Mouse (Mus musculus): ENCODE measurements around the gene Cct4.

Gene Cct4

DNA sequence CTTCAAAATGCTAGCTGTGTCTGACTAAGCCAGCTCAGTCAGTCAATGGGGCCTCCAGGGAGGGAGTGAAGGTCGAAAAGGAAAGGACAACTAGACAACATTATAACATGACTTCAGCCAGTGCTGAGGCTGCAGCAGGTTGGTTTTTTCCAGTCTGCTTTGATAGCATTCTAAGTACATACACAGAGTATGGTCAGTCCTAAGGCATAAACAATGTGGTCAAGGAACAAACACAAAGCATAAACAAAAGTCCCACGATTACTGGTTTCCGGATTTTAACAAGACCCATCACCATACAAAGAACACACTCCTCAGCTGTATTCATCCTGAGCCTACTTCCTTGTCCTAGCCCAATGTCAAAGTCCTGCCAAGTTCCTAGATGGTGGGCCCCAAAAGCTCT is 4.8 kb upstream of the Cct4 start:
- DNase-seq, result no peak

- peak; percentile 80 for DNase-seq
These were observed 3.0 kb upstream of the Cct4 start for GRCm38 (mm10) chr11:22987357-22987756.

- no peak for DNase-seq
These were observed 533 bp upstream of the Cct4 start for GRCm38 (mm10) chr11:22989786-22990185.

GRCm38 (mm10) chr11:22991218-22991835 is 1.0 kb downstream of the Cct4 start:
- no peak for DNase-seq

DNA sequence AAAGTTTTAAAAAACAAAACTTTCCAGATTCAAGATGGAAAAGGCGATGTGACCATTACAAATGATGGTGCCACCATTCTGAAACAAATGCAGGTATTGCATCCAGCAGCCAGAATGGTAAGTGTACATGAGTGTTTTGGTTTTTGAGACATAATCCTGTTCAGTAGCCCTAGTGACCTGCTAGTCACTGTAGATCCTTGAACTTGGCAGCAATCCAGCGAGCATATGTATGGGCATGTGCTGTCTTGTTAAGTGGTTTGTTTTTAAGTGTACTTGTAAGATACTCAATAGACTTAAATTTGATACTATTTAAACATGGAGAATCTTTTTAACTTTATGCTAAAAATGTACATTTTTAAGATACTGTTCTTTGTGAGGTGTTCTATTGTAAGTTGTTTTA is 4.0 kb downstream of the Cct4 start:
- no peak for DNase-seq

- DNase-seq, result no peak
These were observed 5.1 kb downstream of the Cct4 start for GRCm38 (mm10) chr11:22995461-22995860.

DNA sequence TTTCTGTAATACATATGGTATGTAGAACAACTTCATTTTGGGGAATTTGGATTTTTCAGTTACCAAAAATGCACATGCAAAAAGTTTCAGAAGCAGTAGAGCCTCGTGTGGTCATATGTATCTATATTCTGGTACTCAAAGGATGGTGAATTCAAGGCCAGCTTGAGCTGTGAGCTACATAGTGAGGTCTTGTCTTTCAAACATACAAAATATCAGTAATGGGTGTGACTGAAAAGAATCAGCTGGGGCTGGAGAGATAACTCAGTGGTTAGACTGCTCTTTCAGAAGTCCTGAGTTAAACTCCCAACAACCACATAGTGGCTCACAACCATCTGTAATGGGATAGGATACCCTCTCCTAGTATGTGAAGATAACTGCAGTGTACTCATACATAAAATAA is 8.0 kb downstream of the Cct4 start:
- DNase-seq, result no peak

GRCm38 (mm10) chr11:23005276-23005675 is 15.0 kb downstream of the Cct4 start:
- DNase-seq, result no peak

DNA sequence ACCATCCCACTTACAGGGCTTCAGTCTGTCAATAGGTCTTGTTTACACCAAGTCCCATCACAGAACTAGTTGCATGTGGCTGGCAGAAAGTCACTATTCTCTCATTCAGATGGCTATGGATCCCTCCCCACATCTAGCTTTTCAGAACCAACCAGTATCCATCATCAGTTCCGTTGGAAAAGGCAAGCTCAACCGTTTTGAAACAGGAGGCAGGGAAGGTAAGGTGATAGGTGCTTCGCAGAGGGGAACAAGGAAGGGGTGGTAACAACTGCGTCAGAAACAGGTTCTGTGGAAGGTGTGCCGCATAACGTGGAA is 16.8 kb downstream of the Cct4 start:
- DNase-seq, result no peak

- DNase-seq, result peak; percentile 96
These were observed 17.3 kb downstream of the Cct4 start, which contains the start of gene Fam161a for GRCm38 (mm10) chr11:23007481-23008180. Fam161a (plus strand) TSS chr11:23007531.

GRCm38 (mm10) chr11:23008181-23008823 is 18.0 kb downstream of the Cct4 start:
- DNase-seq, result peak; percentile 87

- no peak for DNase-seq
These were observed 18.5 kb downstream of the Cct4 start for GRCm38 (mm10) chr11:23008824-23009200.

DNA sequence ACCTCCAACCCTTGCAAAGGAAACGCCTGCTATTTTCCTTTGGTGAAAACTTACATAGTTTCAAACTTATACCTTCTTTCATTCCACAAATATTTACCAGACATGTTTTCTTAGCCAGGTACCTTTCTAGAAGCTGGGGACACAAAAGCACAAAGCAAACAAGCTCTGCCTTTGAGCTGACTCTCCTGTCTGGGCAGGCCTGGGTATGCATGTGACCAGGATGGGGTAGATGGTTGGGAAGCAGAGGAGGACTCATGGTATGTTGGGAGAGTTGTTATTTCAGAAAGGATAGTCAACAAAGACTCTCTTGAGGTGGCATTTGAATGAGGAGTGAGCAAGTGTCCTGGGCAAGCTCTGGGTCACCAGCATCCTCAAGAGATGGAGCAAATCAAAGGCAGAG is 22.8 kb downstream of the Cct4 start:
- no peak for DNase-seq

DNA sequence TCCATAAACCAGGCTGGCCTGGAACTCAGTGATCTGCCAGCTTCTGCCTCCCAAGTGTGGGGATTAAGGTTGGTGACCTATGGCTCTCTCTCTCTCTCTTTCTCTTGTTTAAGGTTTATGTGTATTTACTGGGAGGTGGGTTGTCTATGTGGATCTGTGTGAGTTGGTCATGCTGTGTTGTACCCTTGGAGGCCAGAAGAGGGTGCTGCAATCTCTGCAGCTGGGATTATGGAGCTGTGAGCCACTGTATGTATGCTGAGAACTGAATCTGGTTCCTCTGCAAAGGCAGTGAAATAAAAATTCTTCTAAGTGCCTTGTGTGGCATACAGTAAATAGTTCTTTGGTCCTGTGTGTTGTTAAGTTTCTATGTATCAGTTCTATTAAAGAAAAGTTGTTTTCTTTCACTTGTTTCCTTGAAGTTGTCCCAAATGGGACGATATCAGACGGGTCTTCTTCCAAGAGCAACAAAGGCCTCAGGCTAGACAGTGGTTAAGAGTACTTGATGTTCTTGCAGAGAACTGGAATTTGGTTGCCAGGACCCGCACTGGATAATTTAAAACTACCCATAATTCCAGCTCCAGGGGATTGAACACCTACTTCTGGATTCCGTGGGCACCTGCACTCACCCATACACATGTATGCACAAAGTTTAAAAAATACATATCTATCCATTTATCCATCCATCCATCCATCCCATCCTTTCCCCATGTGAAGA is 23.4 kb downstream of the Cct4 start:
- no peak for DNase-seq

GRCm38 (mm10) chr11:23014996-23015395 is 24.7 kb downstream of the Cct4 start:
- no peak for DNase-seq

DNA sequence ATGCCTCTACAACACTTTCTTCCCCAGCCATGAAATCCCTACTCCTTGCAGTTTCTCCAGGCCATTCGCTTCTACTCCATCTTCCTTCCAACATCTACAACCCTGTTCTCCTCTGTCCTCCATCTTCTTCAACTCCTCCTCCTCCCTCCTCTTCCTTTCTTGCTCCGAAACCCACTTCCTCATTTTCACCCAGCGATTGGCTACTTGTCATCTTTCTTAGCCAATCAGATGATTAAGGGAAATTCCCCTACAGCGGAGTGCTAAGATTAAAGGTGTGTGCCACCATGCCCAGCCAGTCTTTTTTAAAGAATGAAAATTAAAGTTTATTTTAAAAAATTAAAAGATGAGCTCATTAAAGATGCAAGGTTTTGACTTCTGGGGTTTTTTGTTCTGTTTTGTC is 27.6 kb downstream of the Cct4 start:
- DNase-seq, result no peak

- DNase-seq, result no peak
These were observed 29.9 kb downstream of the Cct4 start for GRCm38 (mm10) chr11:23020116-23020770.

DNA sequence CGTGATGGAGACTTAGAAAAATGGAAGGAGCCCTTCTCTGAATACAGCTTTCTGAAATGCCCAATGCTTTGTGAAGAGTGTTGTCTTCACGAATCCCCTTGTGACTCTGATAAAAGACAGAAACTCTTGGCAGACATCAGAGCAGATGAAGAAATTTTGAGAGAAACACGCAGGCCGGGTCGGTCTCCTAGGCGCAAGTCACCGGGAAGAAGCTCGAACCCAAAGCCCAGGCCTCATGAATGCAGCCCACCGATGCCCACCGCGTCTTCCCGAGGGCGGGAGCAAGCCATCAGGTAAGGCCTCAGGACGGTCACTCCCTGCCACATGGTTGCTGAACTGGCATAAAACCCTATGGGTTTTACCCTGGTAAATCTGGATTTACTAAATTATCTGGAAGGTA is 30.5 kb downstream of the Cct4 start:
- no peak for DNase-seq

- no peak for DNase-seq
These were observed 32.8 kb downstream of the Cct4 start for GRCm38 (mm10) chr11:23023155-23023554.

- DNase-seq, result no peak
These were observed 33.9 kb downstream of the Cct4 start for GRCm38 (mm10) chr11:23024169-23024568.

DNA sequence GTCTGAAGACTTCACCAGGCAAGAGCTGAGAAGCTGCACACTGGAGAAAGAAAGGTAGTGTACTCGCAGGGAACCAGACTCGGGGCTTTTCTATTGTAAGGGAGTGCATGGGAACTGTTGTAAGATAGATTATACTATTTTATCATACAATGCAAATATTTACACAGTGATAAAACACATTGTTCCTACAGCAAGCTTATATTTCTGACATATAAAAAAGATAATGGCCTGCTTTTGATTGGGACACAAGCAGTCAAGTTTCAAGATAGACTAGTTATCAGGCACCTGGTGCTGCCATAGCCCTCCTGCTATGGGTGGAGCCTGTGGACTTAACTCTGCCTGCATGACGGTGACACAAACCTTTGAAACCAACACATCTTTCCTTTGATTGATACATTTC is 38.6 kb downstream of the Cct4 start:
- DNase-seq, result no peak

- no peak for DNase-seq
These were observed 39.1 kb downstream of the Cct4 start for GRCm38 (mm10) chr11:23029399-23029798.

GRCm38 (mm10) chr11:23047252-23047651 is 56.9 kb downstream of the Cct4 start:
- peak; percentile 33 for DNase-seq
